Mouse (Mus musculus) small intestine, adult 2 months (tissue): Measurements from ENCODE around the gene Polr2a.

Experiments
- CTCF ChIP-seq: fragments of 200-500 bp; IDR thresholded peaks from 2 replicates; pipeline ENCODE4 v1.5.1; 2012; ENCODE audit warnings: low read depth, mild to moderate bottlenecking, control low read depth, inconsistent platforms, low read length, moderate library complexity, mixed read lengths; ENCODE audit not compliant: insufficient replicate concordance, insufficient read length; ENCODE audit errors: extremely low read depth
- POLR2A ChIP-seq: fragments of 200-500 bp; IDR thresholded peaks from 2 replicates; pipeline ENCODE4 v1.6.1; 2012; ENCODE audit warnings: low read depth, mild to moderate bottlenecking, control low read depth, inconsistent platforms, low read length, moderate library complexity

DNA sequence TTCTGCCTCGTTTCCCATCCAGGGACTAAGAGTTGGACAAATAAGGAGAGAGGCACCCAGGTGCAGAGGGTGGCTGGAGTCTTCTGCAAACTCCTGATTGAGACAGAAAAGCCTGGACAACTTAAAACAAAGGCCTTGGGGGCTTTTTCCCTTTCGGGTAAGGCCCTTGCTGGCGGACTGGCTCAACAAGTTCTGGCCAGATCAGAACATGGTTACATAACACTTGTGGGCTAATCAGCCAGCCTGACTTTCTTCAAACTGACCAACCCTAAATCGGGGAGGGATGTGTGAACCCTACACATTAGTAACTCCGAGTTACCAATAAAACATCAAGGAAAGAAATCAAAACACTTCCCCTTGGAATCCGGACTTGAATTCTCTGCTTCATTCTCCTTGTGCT is 37.6 kb downstream of the Polr2a start:
- no peak for TF ChIP-seq POLR2A
- TF ChIP-seq CTCF = no peak
